Mouse (Mus musculus) urinary bladder, postnatal 14 days (tissue): Measurements from ENCODE around the gene Helz.

Experiments used
- DNase-seq: peaks from one replicate; pipeline ENCODE4 v3.0.0; 2021; ENCODE audit warnings: low spot score

The Helz gene

DNA sequence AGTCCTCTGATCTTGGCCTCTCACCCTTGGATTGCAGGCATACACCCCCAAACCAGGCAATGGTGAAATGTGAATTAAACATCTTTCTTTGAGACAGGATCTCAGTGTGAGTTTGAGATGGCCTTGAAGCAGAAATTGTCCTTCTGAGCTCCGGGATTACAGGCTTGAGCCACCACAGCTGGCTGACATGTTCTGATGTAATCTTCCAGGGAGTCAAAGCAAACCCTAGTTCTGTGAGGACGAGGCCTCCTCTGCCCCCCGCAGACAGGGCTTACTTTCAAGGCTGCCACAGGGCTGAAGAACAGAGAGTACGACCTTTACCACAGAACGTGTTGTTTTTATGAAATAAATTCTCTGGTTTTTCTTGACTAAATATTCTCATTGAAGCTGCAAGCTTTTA lies 126.3 kb downstream of the Helz start:
- DNase-seq, result no peak

DNA sequence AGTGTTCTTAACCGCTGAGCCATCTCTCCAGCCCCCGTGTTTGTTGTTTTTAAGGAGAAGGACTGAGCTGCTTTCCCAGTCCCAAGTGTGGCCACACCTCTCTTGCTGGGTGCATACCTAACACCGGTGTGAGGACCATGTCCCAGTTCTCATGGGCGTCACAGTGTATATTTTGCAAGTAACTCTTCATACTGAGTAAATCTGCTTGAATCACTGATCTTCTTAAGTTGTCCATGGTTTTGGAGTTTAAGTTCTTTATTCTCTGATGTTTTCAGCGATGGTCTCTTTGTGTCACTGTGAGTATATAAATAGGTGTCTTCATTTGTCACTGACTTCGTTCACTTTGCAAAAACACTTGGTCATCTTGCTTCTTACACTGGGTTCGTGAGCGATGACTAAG lies 126.9 kb downstream of the Helz start:
- no peak for DNase-seq

DNA sequence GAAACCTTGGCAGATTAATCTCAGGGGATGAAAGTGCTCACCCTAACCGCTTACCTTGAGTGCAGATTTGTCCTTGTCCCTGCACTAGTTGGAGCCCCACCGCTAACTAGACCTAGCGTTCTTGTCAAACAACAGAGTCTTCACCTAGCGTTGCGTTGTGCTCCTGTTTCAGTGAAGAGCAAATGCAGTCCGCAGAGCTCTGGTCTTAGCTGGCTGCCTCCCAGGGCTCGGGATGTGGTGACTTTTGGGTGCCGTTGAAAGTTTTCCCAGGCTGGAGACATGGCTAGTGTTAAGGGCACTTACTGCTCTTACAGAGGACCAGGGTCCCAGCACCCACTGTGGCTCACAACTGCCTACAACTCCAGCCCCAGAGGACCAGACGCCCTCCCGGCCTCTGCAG lies 127.5 kb downstream of the Helz start:
- no peak for DNase-seq

DNA sequence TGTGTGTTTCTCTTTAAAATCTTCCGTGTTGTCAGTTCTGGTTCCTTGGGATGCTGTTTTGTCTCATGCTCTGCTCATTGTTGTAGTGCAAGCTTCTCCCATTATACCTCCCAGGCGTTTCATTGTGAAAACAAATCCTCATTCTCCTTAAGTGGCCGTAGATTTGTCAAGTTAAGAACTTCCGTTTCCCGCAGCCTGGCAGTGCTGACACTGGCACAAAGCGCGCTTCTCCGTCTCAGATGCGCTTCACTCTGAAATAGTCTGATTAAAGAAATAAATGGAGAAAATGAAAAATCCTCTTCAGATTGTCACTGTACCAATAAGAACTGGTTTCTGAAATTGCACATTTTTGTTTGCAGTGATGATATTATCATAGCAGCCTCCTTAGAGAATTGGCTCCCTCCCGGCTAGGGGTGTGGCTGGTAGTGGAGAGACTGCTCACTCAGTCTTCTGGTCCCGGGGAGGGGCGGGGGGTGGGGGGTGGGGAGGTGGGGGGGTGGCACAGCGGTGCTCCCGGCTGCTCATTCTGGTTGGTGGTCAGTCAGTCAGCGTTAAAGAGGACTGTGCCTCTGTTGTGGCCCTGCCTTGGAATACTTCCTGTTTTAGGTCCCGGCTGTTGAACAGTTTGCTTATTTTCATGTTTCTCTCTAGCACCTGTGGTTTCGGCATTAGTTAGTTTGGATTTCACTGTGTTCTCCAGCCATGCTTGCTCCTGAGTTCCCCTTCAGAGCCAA lies 128.6 kb downstream of the Helz start:
- no peak for DNase-seq

DNA sequence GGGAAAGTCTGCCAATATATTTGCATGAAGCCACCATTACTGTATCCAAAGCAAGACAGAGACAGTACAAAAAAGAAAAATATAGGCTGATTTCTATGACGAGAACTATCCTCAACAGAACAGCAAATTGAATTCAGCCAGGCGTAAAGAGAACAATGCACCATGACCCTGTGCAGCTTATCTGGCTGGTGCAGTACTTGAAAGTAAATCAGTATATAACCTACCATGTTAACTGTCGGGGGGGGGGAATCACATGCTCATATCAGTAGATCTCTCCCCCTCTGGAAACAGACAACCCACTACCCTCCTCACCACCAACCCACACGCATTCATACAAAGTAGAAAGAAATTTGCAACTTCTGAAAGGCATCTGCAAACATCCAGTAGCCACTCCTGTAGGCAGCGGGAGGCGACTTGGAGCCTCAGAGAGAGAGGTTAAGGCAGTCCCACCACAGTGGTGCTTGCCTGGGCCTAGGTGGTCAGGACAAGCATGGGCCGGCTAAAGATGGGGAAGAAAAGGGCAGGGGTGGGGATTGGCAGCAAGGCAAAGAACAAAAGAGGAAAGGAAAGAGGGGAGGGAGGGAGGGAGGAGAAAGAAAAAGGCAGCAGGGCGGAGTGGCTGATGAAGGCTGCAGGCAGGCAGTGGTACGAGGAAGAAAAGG lies 135.1 kb downstream of the Helz start:
- DNase-seq, result no peak

DNA sequence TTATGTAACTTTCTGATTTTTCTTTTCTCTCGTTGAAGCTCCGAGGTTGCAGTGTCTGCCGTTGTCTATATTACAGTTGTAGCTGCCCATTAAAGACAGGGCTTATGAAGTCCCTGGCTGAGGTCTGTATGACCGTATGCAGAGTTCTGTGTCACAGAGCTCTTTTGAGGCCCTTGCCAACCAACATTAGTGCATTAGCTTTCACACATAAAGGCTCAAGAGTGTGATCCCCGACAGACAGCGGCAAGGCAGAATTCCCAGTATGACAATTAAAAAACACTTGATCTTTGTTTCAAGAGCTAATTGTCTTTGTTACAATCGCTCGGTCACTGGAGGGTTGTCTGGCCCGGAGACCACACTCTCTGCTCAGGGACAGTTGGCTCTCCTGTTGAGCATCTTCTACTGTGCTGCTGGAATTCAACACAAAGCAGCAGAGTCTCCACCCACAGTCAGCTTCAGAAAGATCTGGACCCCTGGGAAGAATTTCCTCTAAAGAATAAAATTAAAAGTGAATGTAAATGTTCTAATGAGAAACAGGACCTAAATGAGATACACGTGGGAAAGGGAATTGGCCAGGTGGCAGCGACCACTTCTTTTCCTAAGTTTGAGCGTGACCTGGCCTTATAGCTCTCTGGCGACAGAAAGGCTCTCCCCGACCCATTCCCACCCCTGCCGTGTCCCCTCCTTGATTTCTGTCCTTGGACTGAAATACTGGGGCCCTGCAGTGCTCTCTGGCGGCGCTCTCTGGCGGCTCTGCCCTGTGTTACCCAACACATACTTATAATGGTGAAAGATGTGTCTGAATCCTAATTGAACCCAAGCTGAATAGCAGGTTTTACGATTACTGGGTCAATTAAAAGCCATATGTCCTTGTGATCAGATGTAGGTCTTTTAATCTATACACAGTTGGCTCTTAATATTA lies 136.1 kb downstream of the Helz start:
- no peak for DNase-seq

DNA sequence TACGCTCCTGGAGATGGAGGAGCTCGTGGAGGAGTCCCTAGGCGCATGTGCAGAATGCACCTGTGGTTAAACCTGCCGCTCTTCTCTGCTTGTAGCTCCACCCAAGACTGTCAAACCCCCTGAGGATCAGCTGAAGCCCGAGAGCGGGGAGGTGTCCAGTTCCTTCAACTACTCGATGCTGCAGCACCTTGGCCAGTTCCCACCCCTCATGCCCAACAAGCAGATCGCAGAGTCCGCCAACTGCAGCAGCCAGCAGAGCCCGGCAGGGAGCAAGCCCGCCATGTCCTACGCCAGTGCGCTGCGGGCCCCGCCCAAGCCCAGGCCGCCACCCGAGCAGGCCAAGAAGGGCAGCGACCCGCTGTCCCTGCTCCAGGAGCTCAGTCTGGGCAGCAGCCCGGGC lies 138.6 kb downstream of the Helz start:
- no peak for DNase-seq

DNA sequence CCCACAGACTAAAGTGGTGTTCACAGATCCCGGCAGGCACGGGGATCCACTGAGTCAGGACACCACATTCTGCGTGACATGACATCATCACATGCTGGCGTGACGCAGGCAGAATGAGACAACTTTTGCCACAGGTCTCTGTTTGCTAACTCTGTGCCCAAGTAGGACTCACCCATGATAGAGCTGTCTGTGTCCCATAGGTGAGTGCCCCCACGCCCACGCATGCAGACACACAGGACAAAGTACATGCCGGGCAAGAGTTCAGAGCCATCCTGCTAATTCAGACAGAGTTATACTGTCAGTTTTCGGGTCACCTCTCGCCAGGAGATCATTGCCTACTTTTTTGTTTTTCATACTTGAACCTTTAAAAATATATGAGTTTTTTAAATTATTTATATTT lies 140.8 kb downstream of the Helz start:
- no peak for DNase-seq

DNA sequence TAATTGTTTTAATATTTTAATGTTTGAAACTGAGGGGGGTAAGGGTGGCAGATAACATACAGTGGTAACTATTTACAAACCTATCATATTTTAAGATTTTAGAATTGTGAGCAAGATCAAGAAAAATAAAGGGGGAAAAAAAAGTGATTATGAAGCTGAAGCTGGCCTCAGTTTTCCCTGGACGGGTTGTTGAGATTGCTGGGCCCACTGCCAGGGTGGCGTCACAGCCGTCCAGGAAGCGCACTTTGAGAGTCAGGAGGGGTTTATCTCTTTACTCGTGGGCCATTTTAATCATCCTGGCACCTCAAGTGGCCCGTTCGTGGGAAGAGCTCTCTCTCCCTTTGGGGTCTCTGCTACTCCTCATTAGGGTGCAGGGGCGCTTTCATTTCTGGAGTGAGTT lies 143.8 kb downstream of the Helz start:
- no peak for DNase-seq

DNA sequence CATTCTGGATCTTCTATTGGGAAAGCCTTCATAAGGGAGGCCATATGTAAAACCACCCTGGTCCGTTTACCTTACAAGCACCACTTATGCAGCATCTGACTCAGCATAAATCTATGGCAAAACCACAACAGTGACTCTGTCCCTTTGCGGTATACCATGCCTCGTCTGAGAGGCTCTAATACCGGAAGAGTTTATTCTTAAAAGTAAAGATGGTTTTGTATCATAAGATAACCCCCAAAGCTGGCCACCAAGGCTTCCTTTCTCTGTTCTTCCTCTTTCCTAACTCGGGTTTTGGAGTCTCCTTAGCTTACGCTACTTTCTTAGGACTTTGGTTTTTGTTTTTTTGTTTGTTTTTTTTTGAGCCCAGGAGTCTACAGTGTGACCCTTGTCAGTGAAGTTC lies 145.6 kb downstream of the Helz start:
- DNase-seq, result no peak

DNA sequence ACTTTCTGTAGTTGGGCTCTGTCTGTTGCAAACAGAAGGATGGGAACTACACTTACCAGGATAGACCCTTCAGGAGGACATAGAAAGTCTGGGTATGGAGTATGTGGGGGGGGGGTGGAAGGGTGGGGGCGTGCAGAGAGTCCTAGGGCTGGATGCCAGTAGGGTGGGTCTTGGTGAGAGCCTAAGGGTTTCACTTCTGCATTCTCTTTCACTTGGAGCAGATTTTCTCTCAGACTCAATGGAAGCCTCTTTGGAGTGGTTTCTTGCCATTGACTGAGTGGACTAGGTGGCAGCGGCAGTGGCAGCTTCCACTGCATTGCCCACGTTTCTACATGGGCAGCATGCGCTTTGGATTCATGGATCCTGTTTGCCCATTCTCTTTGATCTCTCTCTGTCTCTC lies 152.2 kb downstream of the Helz start:
- no peak for DNase-seq

DNA sequence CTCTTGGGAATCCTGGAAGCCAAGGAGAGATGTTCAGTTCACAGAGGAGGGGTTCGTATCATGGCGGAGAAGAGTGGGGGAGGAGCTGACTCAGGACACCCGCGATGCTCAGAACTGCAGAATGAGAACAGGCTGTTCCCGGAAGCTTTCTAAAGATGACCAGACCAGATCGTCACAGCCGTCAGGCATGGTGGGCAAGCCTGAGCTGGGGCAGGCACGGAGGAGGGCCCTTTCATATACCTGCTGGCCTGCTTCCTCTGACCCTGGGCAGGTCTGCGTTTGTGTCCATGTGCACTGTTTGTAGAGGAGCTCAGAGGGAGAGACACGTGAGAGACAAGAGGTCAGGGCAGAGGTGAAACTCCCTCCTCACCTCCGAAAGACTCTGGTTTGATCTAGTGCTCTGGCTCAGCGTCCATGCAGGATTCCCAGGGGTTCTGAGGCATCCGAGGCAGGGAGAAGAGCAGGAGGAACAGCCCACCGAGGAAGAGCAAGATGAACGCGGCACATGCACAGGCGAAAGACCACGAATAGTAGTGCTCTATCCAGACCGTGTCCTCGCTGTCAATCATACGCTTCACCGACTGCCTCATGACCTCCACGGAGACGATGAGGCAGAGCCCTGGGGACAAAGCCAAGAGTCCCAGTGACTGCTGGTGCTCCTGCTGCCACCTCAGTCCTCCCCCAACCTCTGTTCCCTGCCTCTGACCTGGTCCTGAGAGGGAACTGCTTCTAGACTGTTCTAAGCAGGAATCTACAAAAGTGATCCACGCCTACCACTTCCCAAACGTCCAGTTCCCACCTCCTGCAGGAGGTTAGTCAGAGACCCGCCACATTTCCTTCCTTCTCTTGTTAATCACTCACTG lies 155.8 kb downstream of the Helz start:
- peak; percentile 16 for DNase-seq

DNA sequence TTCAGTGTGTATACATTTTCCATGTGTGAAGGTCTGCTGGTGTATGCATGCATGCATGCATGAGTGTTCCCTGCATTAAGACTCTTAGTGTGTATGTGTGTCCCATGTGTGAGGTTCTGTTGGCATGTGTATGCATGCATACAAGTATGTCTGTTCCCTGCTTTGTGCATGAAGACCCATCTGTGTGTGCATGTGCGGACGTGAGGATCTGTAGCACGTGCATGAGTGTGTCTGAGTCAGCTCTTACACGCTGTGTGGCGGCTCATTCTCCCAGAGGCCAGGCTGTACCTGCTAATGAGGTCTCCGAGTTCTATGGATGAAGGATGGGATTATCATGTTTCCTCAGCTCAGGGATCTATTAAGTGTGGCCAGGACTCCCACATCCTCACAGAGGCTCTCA lies 157.3 kb downstream of the Helz start:
- DNase-seq, result no peak

DNA sequence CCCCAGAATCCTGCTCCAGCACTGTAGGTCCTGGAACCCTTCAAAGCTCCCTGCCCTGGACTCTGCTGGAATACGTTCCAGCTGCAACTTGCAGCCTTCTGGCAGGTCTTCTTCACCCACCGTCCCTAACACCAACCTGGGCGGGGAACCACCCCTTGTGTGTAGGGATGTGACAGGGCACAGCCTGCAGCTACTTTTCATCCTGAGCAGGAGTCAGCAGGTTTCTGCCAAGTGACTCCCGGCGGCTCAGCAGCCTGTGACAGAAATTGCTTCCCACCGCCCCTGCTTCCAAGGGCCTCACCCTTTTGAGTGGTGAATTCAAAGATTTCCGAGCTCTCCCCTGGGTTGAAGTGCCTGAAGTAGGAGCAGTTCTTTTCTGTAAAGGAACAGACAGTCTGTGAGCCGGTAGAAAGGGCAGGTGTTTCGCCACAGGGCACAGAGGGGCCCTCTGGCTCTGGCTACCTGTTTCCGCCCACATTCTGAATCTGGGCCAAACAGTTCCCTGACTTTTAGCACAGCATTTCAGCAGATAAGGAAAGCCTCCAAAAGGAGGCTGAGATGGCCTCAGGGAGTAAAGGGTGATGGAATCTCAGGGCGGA lies 157.8 kb downstream of the Helz start:
- peak; percentile 16 for DNase-seq

DNA sequence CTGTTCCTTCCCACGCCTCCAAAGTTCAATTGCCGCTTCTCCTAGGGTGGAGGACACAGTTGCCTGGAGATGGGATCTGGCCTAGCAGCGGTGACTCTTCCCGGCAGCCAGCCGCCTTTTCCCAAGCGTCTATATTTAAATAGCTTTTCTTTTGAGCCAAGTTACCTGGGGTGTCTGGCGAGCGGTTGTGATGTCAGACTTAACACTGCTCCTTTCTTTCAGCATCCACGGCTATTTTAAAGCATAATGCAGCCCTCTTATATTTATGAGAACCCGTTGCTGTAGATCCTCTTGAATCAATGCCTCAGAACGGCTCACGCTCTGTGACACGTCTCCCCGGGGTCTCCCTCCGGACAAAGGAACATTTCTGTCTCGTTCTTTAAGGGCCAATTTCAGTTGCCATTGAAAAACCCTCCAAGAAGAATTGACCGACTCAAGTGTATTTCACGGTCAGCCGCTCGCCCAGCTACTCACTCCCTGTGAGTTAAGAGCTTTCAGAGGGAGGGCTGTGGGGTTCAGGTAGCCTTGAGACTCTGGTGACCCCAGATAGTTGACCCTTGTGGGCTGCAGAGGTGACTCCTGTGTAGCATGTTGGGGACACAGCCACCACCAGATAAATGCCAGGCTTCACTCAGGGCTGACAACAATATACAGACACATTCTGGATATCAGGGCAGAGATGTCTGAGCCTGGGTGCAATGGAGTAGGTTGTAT lies 160.3 kb downstream of the Helz start:
- DNase-seq, result no peak

DNA sequence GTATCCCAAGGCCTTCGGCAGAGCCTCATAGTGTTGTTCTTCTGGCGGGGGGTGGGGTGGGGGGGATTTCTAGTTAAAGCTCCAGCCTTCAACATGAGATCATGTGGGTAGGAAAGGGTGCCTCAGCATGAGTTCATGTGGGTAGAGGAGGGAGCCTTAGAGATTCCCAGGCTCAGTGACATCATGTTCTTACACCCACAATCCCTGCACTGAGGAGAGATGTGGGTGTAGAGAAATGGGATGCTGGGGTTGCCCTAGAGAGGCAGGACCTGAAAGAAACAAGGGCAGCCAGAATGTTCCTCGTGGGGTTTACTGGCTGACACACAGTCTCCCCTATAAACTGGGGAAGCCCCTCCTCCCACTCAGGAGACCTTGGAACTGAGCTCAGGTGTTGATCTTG lies 162.6 kb downstream of the Helz start:
- DNase-seq, result no peak

DNA sequence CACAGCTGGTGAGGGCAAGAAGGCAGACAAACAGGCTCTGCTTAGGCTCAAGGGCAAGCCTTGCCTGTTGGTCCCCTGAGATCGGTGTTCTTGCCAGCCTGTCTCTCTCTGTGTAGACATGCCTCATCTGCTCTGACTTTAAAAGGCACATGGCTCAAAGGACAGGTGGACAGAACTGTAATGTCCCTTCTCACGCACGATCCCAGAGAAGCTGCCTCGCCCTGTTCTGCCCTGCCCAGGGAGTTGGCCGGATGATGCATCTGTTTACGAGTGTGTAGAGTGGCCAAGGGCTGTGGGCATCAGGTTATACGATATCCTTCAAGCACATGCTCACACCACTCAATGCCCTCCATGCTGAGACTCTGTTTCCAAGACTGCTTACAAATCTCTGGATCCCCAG lies 166.6 kb downstream of the Helz start:
- DNase-seq, result no peak

DNA sequence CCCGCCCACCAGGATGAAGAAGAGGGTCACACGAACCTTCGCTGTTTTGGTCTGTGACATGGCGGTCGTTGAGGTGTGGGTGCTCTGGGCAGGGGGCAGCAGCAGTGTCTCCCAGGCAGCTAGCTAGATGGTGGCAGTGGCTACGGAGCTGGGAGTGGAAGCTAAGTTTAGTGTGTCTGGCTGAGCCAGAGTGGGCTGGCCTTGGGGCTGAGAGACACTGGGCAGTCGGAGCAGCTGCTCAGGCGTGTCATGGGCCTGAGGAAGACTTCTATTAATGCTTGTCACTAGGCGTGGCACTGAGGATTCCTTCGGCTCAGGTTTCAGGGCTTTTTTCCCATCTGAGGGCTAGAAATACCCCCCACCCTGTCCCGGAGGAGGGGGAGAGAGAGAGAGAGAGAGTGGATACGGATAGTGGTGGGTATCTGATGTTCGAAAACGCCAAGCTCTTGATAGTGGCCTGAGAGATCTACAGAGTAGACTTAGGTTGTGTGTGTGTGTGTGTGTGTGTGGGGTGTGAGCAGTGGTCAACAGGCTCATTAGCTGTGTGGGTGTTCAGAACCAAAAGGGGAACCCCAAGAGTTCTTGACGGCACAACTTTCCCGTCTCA lies 168.7 kb downstream of the Helz start, which contains the start of gene Cacng1:
Gene Cacng1 (minus strand): TSS at position 191 of the 607 bp plus-strand sequence.
- no peak for DNase-seq

DNA sequence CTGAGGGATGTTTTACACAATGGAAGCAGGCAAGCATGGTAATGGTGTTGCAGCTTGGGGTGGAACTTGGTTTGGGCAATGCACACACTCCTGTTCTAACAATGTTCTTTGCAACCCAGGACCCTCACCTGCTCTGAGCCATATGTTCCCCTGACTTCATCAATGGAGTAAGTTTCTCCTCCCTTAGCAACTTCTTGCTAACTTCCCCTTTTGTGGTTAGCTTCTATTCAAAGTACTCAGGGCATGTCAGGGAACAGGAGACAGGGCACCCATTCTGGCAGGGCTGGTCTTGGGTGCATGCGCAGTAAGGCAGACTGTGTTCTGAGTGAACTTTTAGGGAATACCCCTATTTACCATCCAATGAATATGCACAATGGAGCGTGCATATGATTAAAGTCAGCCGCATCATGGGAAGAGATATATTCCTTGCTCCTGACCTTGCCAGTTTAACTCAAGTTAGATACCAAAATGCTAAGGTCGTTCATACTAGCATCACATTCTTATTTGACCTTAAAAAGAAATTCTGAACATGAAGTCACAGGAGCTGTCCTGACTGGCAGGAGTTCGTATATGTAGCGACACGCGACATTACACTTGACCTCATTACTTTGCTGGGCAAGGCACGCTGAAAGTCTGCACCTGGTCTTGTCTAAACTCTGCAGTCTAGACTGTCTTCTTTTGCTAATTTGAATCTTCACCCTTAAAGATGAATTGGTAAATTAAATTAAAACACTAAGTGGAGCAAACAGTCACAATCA lies 172.7 kb downstream of the Helz start:
- no peak for DNase-seq

DNA sequence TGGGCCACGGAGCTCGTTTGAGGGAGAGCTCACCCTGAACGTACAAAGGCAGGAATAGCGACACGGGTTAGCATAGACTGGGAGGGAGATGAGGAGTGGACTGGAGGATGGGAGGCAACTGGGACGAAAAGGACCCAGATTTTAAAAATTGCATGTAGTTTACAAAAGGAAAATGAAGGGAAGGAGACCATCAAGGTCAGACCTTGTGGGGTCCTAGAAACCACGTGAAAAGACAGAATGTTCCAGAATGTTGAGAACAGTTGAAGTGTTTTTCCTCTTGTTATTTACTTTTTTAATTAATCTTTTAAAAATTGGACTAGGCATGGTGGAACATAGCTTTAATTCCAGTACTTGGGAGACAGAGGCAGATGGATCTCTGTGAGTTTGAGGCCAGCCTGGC lies 173.3 kb downstream of the Helz start:
- DNase-seq, result no peak
